Mouse (Mus musculus) kidney, adult 2 months (tissue): ENCODE measurements around the gene 1300017J02Rik. TPM values are rescaled to one million over a fixed set of nuclear protein-coding genes. Genes with fewer than 3 reads are reported as not detected.

ENCODE experiments used
- DNase-seq: peaks from one replicate; pipeline ENCODE4 v3.0.0; 2021
- H3K27ac ChIP-seq: fragments of 200-500 bp; 2 replicates; pipeline ENCODE4 v1.5.1; 2012; ENCODE audit warnings: low read depth, low read length, control low read depth, inconsistent platforms; ENCODE audit not compliant: insufficient read depth
- H3K27me3 ChIP-seq: fragments of 200-500 bp; replicated peaks from 2 replicates; pipeline ENCODE4 v1.6.1; 2012; ENCODE audit warnings: mild to moderate bottlenecking, moderate library complexity, low read length, inconsistent platforms; ENCODE audit not compliant: control insufficient read depth, insufficient read depth
- H3K36me3 ChIP-seq: fragments of 200-500 bp; 2 replicates; pipeline ENCODE4 v1.6.1; 2012; ENCODE audit warnings: mild to moderate bottlenecking, moderate library complexity, low read length, inconsistent platforms; ENCODE audit not compliant: control insufficient read depth, insufficient read depth
- H3K4me1 ChIP-seq: fragments of 200-500 bp; 2 replicates; pipeline ENCODE4 v1.6.1; 2011; ENCODE audit warnings: low read length; ENCODE audit not compliant: control insufficient read depth, insufficient read depth
- H3K4me3 ChIP-seq: fragments of 200-500 bp; 2 replicates; pipeline ENCODE4 v1.5.1; 2011; ENCODE audit warnings: mild to moderate bottlenecking, low read depth, low read length, control low read depth; ENCODE audit not compliant: insufficient read depth
- CTCF ChIP-seq: fragments of 200-500 bp; conservative IDR thresholded peaks from 2 replicates; pipeline ENCODE4 v1.5.1; 2011; ENCODE audit warnings: low read depth, mild to moderate bottlenecking, control low read depth, low read length, moderate library complexity, mixed read lengths; ENCODE audit not compliant: insufficient read depth, insufficient read length
- POLR2A ChIP-seq: fragments of 200-500 bp; IDR thresholded peaks from one replicate; pipeline ENCODE4 v1.6.1; 2011; ENCODE audit warnings: low read depth, low read length, control low read depth
- WGBS: fragments of 180-500 bp; shearing (Covaris S2); methylation state at CpG from one replicate; pipeline ENCODE4 v1.1.7; 2018; 5-methylcytosine and 5-hydroxymethylcytosine counted together
- polyA plus RNA-seq: library from polyadenylated mRNA; depleted of rRNA; stranded (reverse); fragments of >200 nt; gene quantifications from 2 replicates; pipeline ENCODE4 v1.2.3, GENCODE M21; 2012; rRNA removed

Gene 1300017J02Rik
- polyA plus RNA-seq, 1 experiment: 0.08 TPM

- TF ChIP-seq POLR2A (no peak), CTCF (no peak)
- Histone ChIP-seq H3K27me3 (no peaks in the 10 kb centered on the region), H3K27ac (no peak overlapping the region), H3K36me3 (no peaks in the 10 kb centered on the region), H3K4me1 (no peaks in the 10 kb centered on the region), H3K4me3 (no peak overlapping the region)
- no peak for DNase-seq
- WGBS: 72% methylated on average over 6 of the region's 6 CpGs
Observed at GRCm38 (mm10) chr9:103208802-103209423, 96.0 kb downstream of the 1300017J02Rik start.

GRCm38 (mm10) chr9:103207846-103208245 lies 97.0 kb downstream of the 1300017J02Rik start:
- no peaks in the 10 kb centered on the region for H3K36me3 ChIP-seq
- H3K27ac ChIP-seq: no peak overlapping the region
- no peaks in the 10 kb centered on the region for H3K27me3 ChIP-seq
- TF ChIP-seq CTCF: peak; percentile 93
- TF ChIP-seq POLR2A: no peak
- DNase-seq: peak; percentile 77
- H3K4me1 ChIP-seq: no peaks in the 10 kb centered on the region
- 9% methylated on average over 16 of the region's 16 CpGs for WGBS
- H3K4me3 ChIP-seq: no peak overlapping the region

GRCm38 (mm10) chr9:103205786-103206185 lies 99.1 kb downstream of the 1300017J02Rik start:
- DNase-seq: no peak
- no peaks in the 10 kb centered on the region for H3K27me3 ChIP-seq
- 94% methylated on average over 5 of the region's 5 CpGs for WGBS

GRCm38 (mm10) chr9:103201561-103202260 lies 103.2 kb downstream of the 1300017J02Rik start, which contains the start of gene Srprb:
Gene Srprb, minus strand, starts transcription at chr9:103202137.
- peak within 1 kb of the TSS; percentile 93 for H3K4me3 ChIP-seq
- no peaks in the 10 kb centered on the region for H3K27me3 ChIP-seq
- peak; percentile 96 for DNase-seq
- H3K4me1 ChIP-seq: peaks cover 3% of the 10 kb centered on the region; the same call in 1 of the 2 replicates
- peak within 1 kb of the TSS; percentile 24; the same call in 1 of the 2 replicates for H3K27ac ChIP-seq
- TF ChIP-seq POLR2A: no peak
- no peak for TF ChIP-seq CTCF
- under 1% methylated on average over 45 of the region's 45 CpGs for WGBS
- H3K36me3 ChIP-seq: no peaks in the 10 kb centered on the region

More at GRCm38 (mm10) chr9:103205786-103206185, 99.1 kb downstream of the 1300017J02Rik start:
- Histone ChIP-seq H3K27ac (no peak overlapping the region), H3K36me3 (no peaks in the 10 kb centered on the region), H3K4me3 (no peak overlapping the region), H3K4me1 (peaks cover 3% of the 10 kb centered on the region; the same call in 1 of the 2 replicates)
- TF ChIP-seq CTCF: no peak

Other genes with a start within 250 kb of the 1300017J02Rik start
- gene Rab6b, start 193.3 kb downstream of the 1300017J02Rik start, polyA plus RNA-seq: 2.7 and 3.8 TPM in 2 replicates
- gene Srprb, start 102.9 kb downstream of the 1300017J02Rik start, polyA plus RNA-seq: 35.4 and 44.4 TPM in 2 replicates
- not detected in 2 replicates for gene Gm20425, start 74.8 kb downstream of the 1300017J02Rik start, polyA plus RNA-seq
- 147 TPM in 2 replicates for gene Trf, start 74.6 kb downstream of the 1300017J02Rik start, polyA plus RNA-seq
- gene Topbp1, start 133 bp upstream of the 1300017J02Rik start, polyA plus RNA-seq: 4.4 and 4.7 TPM in 2 replicates
- gene Cdv3, start 60.8 kb upstream of the 1300017J02Rik start, polyA plus RNA-seq: 24.4 and 27.0 TPM in 2 replicates
- 0.14 and 0.56 TPM in 2 replicates for gene Bfsp2, start 175.3 kb upstream of the 1300017J02Rik start, polyA plus RNA-seq